Mouse (Mus musculus): ENCODE measurements around the gene Hspb3. TPM values are rescaled to one million over a fixed set of nuclear protein-coding genes. Genes with fewer than 3 reads are reported as not detected.

The Hspb3 gene
- polyA plus RNA-seq, 1 experiment = 13.3 TPM

- Histone ChIP-seq H3K4me2 (ENCODE audit: low read depth) (peak overlapping the region; percentile 38), H3K4me3 (no peak overlapping the region), H3K27me3 (ENCODE audit: control insufficient read depth, insufficient read depth, insufficient read length) (no peaks in the 10 kb centered on the region), H3ac (ENCODE audit: control insufficient read depth, insufficient read length) (no peak overlapping the region), H3K79me2 (ENCODE audit: control insufficient read depth, insufficient read depth) (no peaks in the 10 kb centered on the region), H3K36me3 (ENCODE audit: control insufficient read depth, insufficient read depth) (no peaks in the 10 kb centered on the region)
- TF ChIP-seq POLR2A (IDR thresholded peaks at IDR 0.05; ENCODE audit: insufficient read length, low read depth) (no peak), E2F4 (IDR thresholded peaks at IDR 0.05; ENCODE audit: insufficient read depth) (no peak), USF1 (IDR thresholded peaks at IDR 0.05; ENCODE audit: low read depth) (no peak), REST (IDR thresholded peaks at IDR 0.05; ENCODE audit: insufficient read depth, insufficient read length) (no peak), SRF (IDR thresholded peaks at IDR 0.05; ENCODE audit: control insufficient read depth, insufficient read length, low read depth) (no peak), CEBPB (IDR thresholded peaks at IDR 0.05; ENCODE audit: insufficient read depth, poor library complexity, severe bottlenecking) (no peak), MAX (IDR thresholded peaks at IDR 0.05; ENCODE audit: low read depth) (no peak), TCF12 (IDR thresholded peaks at IDR 0.05; ENCODE audit: insufficient read depth, poor library complexity, severe bottlenecking) (no peak), MYOD1 (IDR thresholded peaks at IDR 0.05; ENCODE audit: control insufficient read depth in 1 of 3, insufficient read length in 2 of 3, low read depth in 2 of 3) (no peak), TCF3 (IDR thresholded peaks at IDR 0.05; ENCODE audit: insufficient read length, low read depth) (no peak), MYOG (IDR thresholded peaks at IDR 0.05; ENCODE audit: control insufficient read depth in 1 of 3, insufficient read depth in 1 of 3, insufficient read length in 2 of 3, low read depth in 2 of 3) (no peak), POLR2AphosphoS2 (IDR thresholded peaks at IDR 0.05; ENCODE audit: insufficient read length, low read depth) (no peak)
Observed at GRCm38 (mm10) chr13:113657204-113657603, 6.3 kb downstream of the Hspb3 start.

- TF ChIP-seq REST (IDR thresholded peaks at IDR 0.05; ENCODE audit: insufficient read depth, insufficient read length) = no peak
- no peaks in the 10 kb centered on the region for H3K27me3 ChIP-seq (ENCODE audit: control insufficient read depth, insufficient read depth, insufficient read length)
Observed at GRCm38 (mm10) chr13:113656639-113657038, 6.8 kb downstream of the Hspb3 start.

GRCm38 (mm10) chr13:113655511-113655910 lies 8.0 kb downstream of the Hspb3 start:
- TF ChIP-seq POLR2A (IDR thresholded peaks at IDR 0.05; ENCODE audit: insufficient read length, low read depth) (no peak), MAX (IDR thresholded peaks at IDR 0.05; ENCODE audit: low read depth) (no peak), TCF3 (IDR thresholded peaks at IDR 0.05; ENCODE audit: insufficient read length, low read depth) (no peak), REST (IDR thresholded peaks at IDR 0.05; ENCODE audit: insufficient read depth, insufficient read length) (no peak), MYOD1 (IDR thresholded peaks at IDR 0.05; ENCODE audit: control insufficient read depth in 1 of 3, insufficient read length in 2 of 3, low read depth in 2 of 3) (no peak), TCF12 (IDR thresholded peaks at IDR 0.05; ENCODE audit: insufficient read depth, poor library complexity, severe bottlenecking) (no peak), POLR2AphosphoS2 (IDR thresholded peaks at IDR 0.05; ENCODE audit: insufficient read length, low read depth) (no peak), E2F4 (IDR thresholded peaks at IDR 0.05; ENCODE audit: insufficient read depth) (no peak), SRF (IDR thresholded peaks at IDR 0.05; ENCODE audit: control insufficient read depth, insufficient read length, low read depth) (no peak), CEBPB (IDR thresholded peaks at IDR 0.05; ENCODE audit: insufficient read depth, poor library complexity, severe bottlenecking) (no peak), MYOG (IDR thresholded peaks at IDR 0.05; ENCODE audit: control insufficient read depth in 1 of 3, insufficient read depth in 1 of 3, insufficient read length in 2 of 3, low read depth in 2 of 3) (no peak), USF1 (IDR thresholded peaks at IDR 0.05; ENCODE audit: low read depth) (no peak)
- Histone ChIP-seq H3K4me3 (no peak overlapping the region), H3ac (ENCODE audit: control insufficient read depth, insufficient read length) (no peak overlapping the region)

More at GRCm38 (mm10) chr13:113656639-113657038, 6.8 kb downstream of the Hspb3 start:
- Histone ChIP-seq H3K36me3 (ENCODE audit: control insufficient read depth, insufficient read depth) (no peaks in the 10 kb centered on the region), H3K79me2 (ENCODE audit: control insufficient read depth, insufficient read depth) (no peaks in the 10 kb centered on the region), H3K4me2 (ENCODE audit: low read depth) (peak overlapping the region; percentile 18), H3K4me3 (no peak overlapping the region), H3ac (ENCODE audit: control insufficient read depth, insufficient read length) (no peak overlapping the region)

GRCm38 (mm10) chr13:113640944-113641597 lies 22.4 kb downstream of the Hspb3 start:
- TF ChIP-seq POLR2AphosphoS2 (IDR thresholded peaks at IDR 0.05; ENCODE audit: insufficient read length, low read depth) = no peak
- TF ChIP-seq USF1 (IDR thresholded peaks at IDR 0.05; ENCODE audit: low read depth) = no peak
- no peak for TF ChIP-seq TCF12 (IDR thresholded peaks at IDR 0.05; ENCODE audit: insufficient read depth, poor library complexity, severe bottlenecking)
- TF ChIP-seq TCF3 (IDR thresholded peaks at IDR 0.05; ENCODE audit: insufficient read length, low read depth) = no peak
- no peak for TF ChIP-seq MYOG (IDR thresholded peaks at IDR 0.05; ENCODE audit: control insufficient read depth in 1 of 3, insufficient read depth in 1 of 3, insufficient read length in 2 of 3, low read depth in 2 of 3)
- Histone ChIP-seq H3K4me3 (no peak overlapping the region), H3K27me3 (ENCODE audit: control insufficient read depth, insufficient read depth, insufficient read length) (no peaks in the 10 kb centered on the region), H3K79me2 (ENCODE audit: control insufficient read depth, insufficient read depth) (no peaks in the 10 kb centered on the region), H3K36me3 (ENCODE audit: control insufficient read depth, insufficient read depth) (no peaks in the 10 kb centered on the region), H3ac (ENCODE audit: control insufficient read depth, insufficient read length) (no peak overlapping the region), H3K4me2 (ENCODE audit: low read depth) (no peak overlapping the region)

More at GRCm38 (mm10) chr13:113655511-113655910, 8.0 kb downstream of the Hspb3 start:
- Histone ChIP-seq H3K27me3 (ENCODE audit: control insufficient read depth, insufficient read depth, insufficient read length) (no peaks in the 10 kb centered on the region), H3K79me2 (ENCODE audit: control insufficient read depth, insufficient read depth) (no peaks in the 10 kb centered on the region), H3K36me3 (ENCODE audit: control insufficient read depth, insufficient read depth) (no peaks in the 10 kb centered on the region), H3K4me2 (ENCODE audit: low read depth) (no peak overlapping the region)

- Histone ChIP-seq H3K79me2 (ENCODE audit: control insufficient read depth, insufficient read depth) (no peaks in the 10 kb centered on the region), H3K4me2 (ENCODE audit: low read depth) (no peak overlapping the region), H3K36me3 (ENCODE audit: control insufficient read depth, insufficient read depth) (no peaks in the 10 kb centered on the region), H3ac (ENCODE audit: control insufficient read depth, insufficient read length) (no peak overlapping the region), H3K27me3 (ENCODE audit: control insufficient read depth, insufficient read depth, insufficient read length) (no peaks in the 10 kb centered on the region), H3K4me3 (no peak overlapping the region)
- TF ChIP-seq MYOG (IDR thresholded peaks at IDR 0.05; ENCODE audit: control insufficient read depth in 1 of 3, insufficient read depth in 1 of 3, insufficient read length in 2 of 3, low read depth in 2 of 3) (no peak), USF1 (IDR thresholded peaks at IDR 0.05; ENCODE audit: low read depth) (no peak), SRF (IDR thresholded peaks at IDR 0.05; ENCODE audit: control insufficient read depth, insufficient read length, low read depth) (no peak), TCF12 (IDR thresholded peaks at IDR 0.05; ENCODE audit: insufficient read depth, poor library complexity, severe bottlenecking) (no peak), MYOD1 (IDR thresholded peaks at IDR 0.05; ENCODE audit: control insufficient read depth in 1 of 3, insufficient read length in 2 of 3, low read depth in 2 of 3) (no peak), REST (IDR thresholded peaks at IDR 0.05; ENCODE audit: insufficient read depth, insufficient read length) (no peak), POLR2A (IDR thresholded peaks at IDR 0.05; ENCODE audit: insufficient read length, low read depth) (no peak), E2F4 (IDR thresholded peaks at IDR 0.05; ENCODE audit: insufficient read depth) (no peak), MAX (IDR thresholded peaks at IDR 0.05; ENCODE audit: low read depth) (no peak), POLR2AphosphoS2 (IDR thresholded peaks at IDR 0.05; ENCODE audit: insufficient read length, low read depth) (no peak), TCF3 (IDR thresholded peaks at IDR 0.05; ENCODE audit: insufficient read length, low read depth) (no peak), CEBPB (IDR thresholded peaks at IDR 0.05; ENCODE audit: insufficient read depth, poor library complexity, severe bottlenecking) (no peak)
Observed at GRCm38 (mm10) chr13:113638914-113639313, 24.6 kb downstream of the Hspb3 start.

Measured in myocyte (in vitro differentiated cells).